Mouse (Mus musculus): Measurements from ENCODE around the gene Lsm2.
"Not testable (repeated sequence)": the region's sequence is repeated elsewhere in the genome, so short reads cannot be mapped to it uniquely, and the experiment has no call there.

The Lsm2 gene

GRCm38 (mm10) chr17:34956340-34956739 is 25.3 kb upstream of the Lsm2 start:
- in situ Hi-C loops (cut with MseI, MboI) = no loop called here

- in situ Hi-C loops (cut with MseI, MboI) = not testable (repeated sequence)
These were observed 24.4 kb upstream of the Lsm2 start for GRCm38 (mm10) chr17:34957291-34957690.

- in situ Hi-C loops (cut with MseI, MboI) = not testable (repeated sequence)
These were observed 23.7 kb upstream of the Lsm2 start for GRCm38 (mm10) chr17:34957966-34958365.

GRCm38 (mm10) chr17:34958734-34959129 is 22.9 kb upstream of the Lsm2 start:
- in situ Hi-C loops (cut with MseI, MboI) = not testable (repeated sequence)

- in situ Hi-C loops (cut with MseI, MboI) = not testable (repeated sequence)
These were observed 22.4 kb upstream of the Lsm2 start, which contains the start of gene Hspa1b for GRCm38 (mm10) chr17:34959130-34959778. Gene Hspa1b, minus strand, starts transcription at chr17:34959238.

- in situ Hi-C loops (cut with MseI, MboI) = no loop called here
These were observed 21.7 kb upstream of the Lsm2 start for GRCm38 (mm10) chr17:34959881-34960515.

GRCm38 (mm10) chr17:34960702-34961493 is 20.8 kb upstream of the Lsm2 start:
- in situ Hi-C loops (cut with MseI, MboI) = no loop called here

- in situ Hi-C loops (cut with MseI, MboI) = no loop called here
These were observed 19.5 kb upstream of the Lsm2 start for GRCm38 (mm10) chr17:34962125-34962524.

- in situ Hi-C loops (cut with MseI, MboI) = no loop called here
These were observed 18.8 kb upstream of the Lsm2 start for GRCm38 (mm10) chr17:34962841-34963240.

GRCm38 (mm10) chr17:34964640-34965049 is 17.0 kb upstream of the Lsm2 start:
- in situ Hi-C loops (cut with MseI, MboI) = no loop called here

GRCm38 (mm10) chr17:34965627-34966026 is 16.0 kb upstream of the Lsm2 start:
- in situ Hi-C loops (cut with MseI, MboI) = no loop called here

GRCm38 (mm10) chr17:34969822-34970221 is 11.8 kb upstream of the Lsm2 start, which contains the start of gene Gm20481:
Gene Gm20481, plus strand, starts transcription at chr17:34969912.
- in situ Hi-C loops (cut with MseI, MboI) = not testable (repeated sequence)

GRCm38 (mm10) chr17:34970850-34971249 is 10.8 kb upstream of the Lsm2 start:
- in situ Hi-C loops (cut with MseI, MboI) = not testable (repeated sequence)

GRCm38 (mm10) chr17:34971694-34972068 is 10.0 kb upstream of the Lsm2 start:
- in situ Hi-C loops (cut with MseI, MboI) = not testable (repeated sequence)

GRCm38 (mm10) chr17:34972069-34972749 is 9.5 kb upstream of the Lsm2 start, which contains the start of the genes Hspa1a and Hspa1l:
Gene Hspa1a, minus strand, starts transcription at chr17:34972156.
Gene Hspa1l, plus strand, starts transcription at chr17:34972703.
- in situ Hi-C loops (cut with MseI, MboI) = not testable (repeated sequence)

- in situ Hi-C loops (cut with MseI, MboI) = no loop called here
These were observed 5.8 kb upstream of the Lsm2 start for GRCm38 (mm10) chr17:34975581-34976492.

- in situ Hi-C loops (cut with MseI, MboI) = no loop called here
These were observed 4.7 kb upstream of the Lsm2 start for GRCm38 (mm10) chr17:34977000-34977399.

GRCm38 (mm10) chr17:34978239-34978638 is 3.4 kb upstream of the Lsm2 start:
- in situ Hi-C loops (cut with MseI, MboI) = no loop called here

GRCm38 (mm10) chr17:34979631-34980030 is 2.0 kb upstream of the Lsm2 start:
- in situ Hi-C loops (cut with MseI, MboI) = no loop called here

- in situ Hi-C loops (cut with MseI, MboI) = no loop called here
These were observed 1.0 kb upstream of the Lsm2 start for GRCm38 (mm10) chr17:34980655-34981054.

GRCm38 (mm10) chr17:34982328-34982727 is 666 bp downstream of the Lsm2 start:
- in situ Hi-C loops (cut with MseI, MboI) = no loop called here
